Mouse (Mus musculus): ENCODE results near the gene Calml3. TPM values are rescaled to one million over a fixed set of nuclear protein-coding genes. Genes with fewer than 3 reads are reported as not detected.

Gene Calml3
- total and polyA plus RNA-seq, 3 experiments: 0.27 TPM; not detected in 2

DNA sequence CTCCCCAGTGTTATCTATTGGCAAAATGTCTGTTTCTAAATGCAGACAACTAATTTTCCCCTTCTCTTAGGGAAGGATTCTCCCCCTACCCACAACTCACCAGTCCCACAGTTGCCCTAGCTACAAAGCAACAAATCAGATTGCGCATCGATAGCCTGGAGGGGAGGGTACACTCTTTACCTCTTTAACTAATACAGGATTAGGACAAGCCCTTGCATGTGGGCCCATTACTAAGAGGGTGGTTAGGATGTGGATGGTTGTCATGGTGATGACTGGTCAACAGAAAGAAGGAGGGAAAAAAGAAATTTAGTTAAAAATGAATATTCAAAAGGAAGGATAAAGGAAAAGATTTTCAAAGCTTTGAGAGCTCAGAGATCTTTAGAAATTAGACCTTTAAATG is 45.8 kb downstream of the Calml3 start:
- no peaks in the 10 kb centered on the region for H3K36me3 ChIP-seq (replicated peaks)
- ATAC-seq (ENCODE audit: extremely low read depth, insufficient number of reproducible peaks, low FRiP score, poor library complexity, severe bottlenecking) (no peak), DNase-seq (ENCODE audit: low spot score) (no peak)
- TF ChIP-seq CTCF (IDR thresholded peaks at IDR 0.05; ENCODE audit: low read depth, low read length) (no peak), GATA1 (IDR thresholded peaks at IDR 0.05; ENCODE audit: borderline replicate concordance, low read length) (no peak), TAL1 (conservative IDR thresholded peaks at IDR 0.05; ENCODE audit: low read depth, low read length) (no peak), POLR2AphosphoS5 (IDR thresholded peaks at IDR 0.05; ENCODE audit: insufficient replicate concordance, low read depth, low read length) (no peak), GATA2 (IDR thresholded peaks at IDR 0.05; ENCODE audit: borderline replicate concordance, low read depth, low read length) (no peak)
- no peaks in the 10 kb centered on the region for H3K9me3 ChIP-seq (replicated peaks)
- no peaks in the 10 kb centered on the region for H3K27me3 ChIP-seq (ENCODE audit: insufficient read depth, low read length)
- no peak overlapping the region for H3K4me3 ChIP-seq (ENCODE audit: low read depth, low read length)
- H3K4me1 ChIP-seq (ENCODE audit: insufficient read depth, low read depth, low read length): no peaks in the 10 kb centered on the region

DNA sequence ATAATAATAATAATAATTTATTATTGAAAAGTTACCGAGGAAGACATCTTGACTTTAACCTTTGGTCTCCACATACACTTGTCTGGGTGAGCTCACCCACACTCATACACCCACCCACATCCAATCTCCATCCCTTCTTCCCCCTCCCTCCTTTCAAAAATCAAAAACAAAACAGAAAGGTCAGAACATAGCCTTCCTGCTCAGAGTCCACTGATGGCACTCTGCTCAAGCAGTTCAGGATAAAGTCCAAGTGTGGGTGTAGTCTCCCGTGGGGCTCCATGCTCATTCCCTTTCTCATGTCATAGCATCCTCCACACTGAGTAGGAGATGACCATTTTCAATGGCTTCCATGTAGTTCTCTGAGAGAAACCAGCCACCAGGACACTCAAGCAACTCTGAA is 50.8 kb downstream of the Calml3 start:
- Histone ChIP-seq H3K4me3 (ENCODE audit: low read depth, low read length) (no peak overlapping the region), H3K9me3 (replicated peaks) (no peaks in the 10 kb centered on the region), H3K36me3 (replicated peaks) (no peaks in the 10 kb centered on the region), H3K4me1 (ENCODE audit: insufficient read depth, low read depth, low read length) (peaks cover 4% of the 10 kb centered on the region; the same call in 1 of the 2 replicates), H3K27me3 (ENCODE audit: insufficient read depth, low read length) (peaks cover 4% of the 10 kb centered on the region; the same call in 1 of the 2 replicates)
- no peak for ATAC-seq (ENCODE audit: extremely low read depth, insufficient number of reproducible peaks, low FRiP score, poor library complexity, severe bottlenecking)
- DNase-seq (ENCODE audit: low spot score): no peak
- TF ChIP-seq CTCF (IDR thresholded peaks at IDR 0.05; ENCODE audit: low read depth, low read length): no peak
- no peak for TF ChIP-seq POLR2AphosphoS5 (IDR thresholded peaks at IDR 0.05; ENCODE audit: insufficient replicate concordance, low read depth, low read length)
- no peak for TF ChIP-seq GATA2 (IDR thresholded peaks at IDR 0.05; ENCODE audit: borderline replicate concordance, low read depth, low read length)
- no peak for TF ChIP-seq GATA1 (IDR thresholded peaks at IDR 0.05; ENCODE audit: borderline replicate concordance, low read length)

Other genes starting within 250 kb of the Calml3 start
- gene Fam208b, start 193.2 kb downstream of the Calml3 start, total RNA-seq (2014; fragmentation: Nextera tagmentation): 126 and 150 TPM in 2 replicates
- gene Fam208b, start 193.2 kb downstream of the Calml3 start, total RNA-seq (2017): 57.0 and 58.2 TPM in 2 replicates
- gene Fam208b, start 193.2 kb downstream of the Calml3 start, polyA plus RNA-seq (2012): 7.3 and 7.6 TPM in 2 replicates
- not detected in 2 replicates for gene Asb13, start 170.3 kb downstream of the Calml3 start, total RNA-seq (2014; fragmentation: Nextera tagmentation)
- 0.06 and 0.11 TPM in 2 replicates for gene Asb13, start 170.3 kb downstream of the Calml3 start, total RNA-seq (2017)
- not detected in 2 replicates for gene Asb13, start 170.3 kb downstream of the Calml3 start, polyA plus RNA-seq (2012)
- not detected in 2 replicates for gene Calm4, start 33.4 kb upstream of the Calml3 start, total RNA-seq (2014; fragmentation: Nextera tagmentation)
- not detected in 2 replicates for gene Calm4, start 33.4 kb upstream of the Calml3 start, total RNA-seq (2017)
- gene Calm4, start 33.4 kb upstream of the Calml3 start, polyA plus RNA-seq (2012): not detected in 2 replicates
- not detected in 2 replicates for gene Calm5, start 49.9 kb upstream of the Calml3 start, total RNA-seq (2014; fragmentation: Nextera tagmentation)
- gene Calm5, start 49.9 kb upstream of the Calml3 start, total RNA-seq (2017): not detected in 2 replicates
- gene Calm5, start 49.9 kb upstream of the Calml3 start, polyA plus RNA-seq (2012): not detected in 2 replicates
- 43.6 and 47.6 TPM in 2 replicates for gene Net1, start 113.9 kb upstream of the Calml3 start, total RNA-seq (2014; fragmentation: Nextera tagmentation)
- 60.5 and 103 TPM in 2 replicates for gene Net1, start 113.9 kb upstream of the Calml3 start, total RNA-seq (2017)
- gene Net1, start 113.9 kb upstream of the Calml3 start, polyA plus RNA-seq (2012): 45.6 and 48.8 TPM in 2 replicates
- not detected in 2 replicates for gene Tubal3, start 114.0 kb upstream of the Calml3 start, total RNA-seq (2014; fragmentation: Nextera tagmentation)
- 0.16 TPM in 1 of 2 replicates, not detected in the other for gene Tubal3, start 114.0 kb upstream of the Calml3 start, total RNA-seq (2017)
- gene Tubal3, start 114.0 kb upstream of the Calml3 start, polyA plus RNA-seq (2012): not detected in 2 replicates
- gene Ucn3, start 141.0 kb upstream of the Calml3 start, total RNA-seq (2014; fragmentation: Nextera tagmentation): not detected in 2 replicates
- 0.11 and 0.23 TPM in 2 replicates for gene Ucn3, start 141.0 kb upstream of the Calml3 start, total RNA-seq (2017)
- not detected in 2 replicates for gene Ucn3, start 141.0 kb upstream of the Calml3 start, polyA plus RNA-seq (2012)
- not detected in 2 replicates for gene Akr1c14, start 244.7 kb upstream of the Calml3 start, total RNA-seq (2014; fragmentation: Nextera tagmentation)
- not detected in 2 replicates for gene Akr1c14, start 244.7 kb upstream of the Calml3 start, total RNA-seq (2017)
- not detected in 2 replicates for gene Akr1c14, start 244.7 kb upstream of the Calml3 start, polyA plus RNA-seq (2012)

Measured in G1E (cell line).